Mouse (Mus musculus) MEL (cell line): ENCODE measurements around the gene Tbc1d9. TPM values are rescaled to one million over a fixed set of nuclear protein-coding genes. Genes with fewer than 3 reads are reported as not detected.

Experiments used
- DNase-seq: peaks from one replicate; pipeline ENCODE4 v3.0.0; 2011; ENCODE audit warnings: low read depth, low spot score
- H3K27ac ChIP-seq: 2 replicates; pipeline ENCODE4 v1.5.1; 2012; ENCODE audit warnings: low read depth, mild to moderate bottlenecking, control low read depth, low read length, moderate library complexity; ENCODE audit not compliant: control insufficient read depth
- H3K27me3 ChIP-seq, 2 experiments: fragments of 150-350 bp in 1 of 2; sonication (generic) in 1 of 2; 2 replicates each; pipeline ENCODE4 v1.6.1; 2012; ENCODE audit warnings: low read length in 2 of 2, mild to moderate bottlenecking in 2 of 2, improper control_type of control experiment in 1 of 2, moderate library complexity in 1 of 2; ENCODE audit not compliant: insufficient read depth in 2 of 2, control insufficient read depth in 1 of 2
- H3K36me3 ChIP-seq, 2 experiments: 2 replicates each; pipeline ENCODE4 v1.6.1; 2012 to 2014; ENCODE audit warnings: low read length in 2 of 2, improper control_type of control experiment in 1 of 2, inconsistent platforms in 1 of 2, mild to moderate bottlenecking in 1 of 2; ENCODE audit not compliant: insufficient read depth in 2 of 2, control insufficient read depth in 1 of 2
- H3K4me1 ChIP-seq, 2 experiments: fragments of 150-350 bp in 1 of 2; sonication (generic) in 1 of 2; 2 replicates each; pipeline ENCODE4 v1.6.1; 2012; ENCODE audit warnings: low read length in 2 of 2, improper control_type of control experiment in 1 of 2, mild to moderate bottlenecking in 1 of 2; ENCODE audit not compliant: insufficient read depth in 2 of 2, control insufficient read depth in 1 of 2
- H3K4me3 ChIP-seq, 2 experiments: fragments of 150-350 bp in 1 of 2; sonication (generic) in 1 of 2; 2 replicates each; pipeline ENCODE4 v1.5.1; 2012; ENCODE audit warnings: low read depth in 2 of 2, low read length in 2 of 2, mild to moderate bottlenecking in 2 of 2, moderate library complexity in 2 of 2, control low read depth in 1 of 2, improper control_type of control experiment in 1 of 2; ENCODE audit not compliant: control insufficient read depth in 1 of 2, insufficient read depth in 1 of 2
- H3K79me2 ChIP-seq: 2 replicates; pipeline ENCODE4 v1.6.1; 2012; ENCODE audit warnings: mild to moderate bottlenecking, low read length, moderate library complexity; ENCODE audit not compliant: control insufficient read depth, poor library complexity, insufficient read depth
- H3K9ac ChIP-seq: 2 replicates; pipeline ENCODE4 v1.6.1; 2012; ENCODE audit warnings: low read depth, mild to moderate bottlenecking, control low read depth, low read length, moderate library complexity; ENCODE audit not compliant: control insufficient read depth, poor library complexity, severe bottlenecking
- H3K9me3 ChIP-seq: fragments of 150-350 bp; sonication (generic); replicated peaks from 2 replicates; pipeline ENCODE4 v1.6.1; 2012; ENCODE audit warnings: mild to moderate bottlenecking, low read length, improper control_type of control experiment, moderate library complexity; ENCODE audit not compliant: insufficient read depth
- BHLHE40 ChIP-seq: IDR thresholded peaks from 2 replicates; pipeline ENCODE4 v1.6.1; 2012; ENCODE audit warnings: low read depth, mild to moderate bottlenecking, inconsistent platforms, low read length, improper control_type of control experiment, borderline replicate concordance
- CTCF ChIP-seq, 3 experiments: IDR thresholded peaks in 2 of 3; conservative IDR thresholded peaks in 1 of 3; 2 replicates each; pipeline ENCODE4 v1.5.1; 2011 to 2012; ENCODE audit warnings: low read length in 3 of 3, low read depth in 2 of 3, mild to moderate bottlenecking in 2 of 3, improper control_type of control experiment in 1 of 3, inconsistent platforms in 1 of 3, mixed read lengths in 1 of 3, moderate library complexity in 1 of 3; ENCODE audit not compliant: control insufficient read depth in 1 of 3, insufficient read depth in 1 of 3, poor library complexity in 1 of 3, severe bottlenecking in 1 of 3
- E2F4 ChIP-seq: IDR thresholded peaks from 2 replicates; pipeline ENCODE4 v1.6.1; 2011; ENCODE audit warnings: low read depth, low read length, improper control_type of control experiment, borderline replicate concordance
- GATA1 ChIP-seq: IDR thresholded peaks from 2 replicates; pipeline ENCODE4 v1.6.1; 2011; ENCODE audit warnings: low read depth, low read length, improper control_type of control experiment
- HCFC1 ChIP-seq: IDR thresholded peaks from 2 replicates; pipeline ENCODE4 v1.6.1; 2012; ENCODE audit warnings: low read depth, mild to moderate bottlenecking, inconsistent platforms, low read length, improper control_type of control experiment, moderate library complexity
- KAT2A ChIP-seq: conservative IDR thresholded peaks from 2 replicates; pipeline ENCODE4 v1.6.1; 2012; ENCODE audit warnings: low read depth, low read length, improper control_type of control experiment, inconsistent platforms
- MEF2A ChIP-seq: IDR thresholded peaks from 2 replicates; pipeline ENCODE4 v1.6.1; 2014; ENCODE audit warnings: low read depth, mild to moderate bottlenecking, inconsistent platforms, low read length, improper control_type of control experiment; ENCODE audit not compliant: poor library complexity, insufficient replicate concordance, severe bottlenecking; ENCODE audit errors: extremely low read depth
- MXI1 ChIP-seq: IDR thresholded peaks from 2 replicates; pipeline ENCODE4 v1.6.1; 2011; ENCODE audit warnings: mild to moderate bottlenecking, low read depth, low read length, improper control_type of control experiment
- MYB ChIP-seq: IDR thresholded peaks from 2 replicates; pipeline ENCODE4 v1.6.1; 2011; ENCODE audit warnings: mild to moderate bottlenecking, low read depth, low read length, improper control_type of control experiment
- MYC ChIP-seq: IDR thresholded peaks from 2 replicates; pipeline ENCODE4 v1.6.1; 2011; ENCODE audit warnings: low read depth, mild to moderate bottlenecking, low read length, improper control_type of control experiment, moderate library complexity
- NELFE ChIP-seq: IDR thresholded peaks from 2 replicates; pipeline ENCODE4 v1.6.1; 2011; ENCODE audit warnings: low read depth, low read length, improper control_type of control experiment
- POLR2A ChIP-seq, 2 experiments: IDR thresholded peaks; 2 replicates each; pipeline ENCODE4 v1.6.1; 2011 to 2012; ENCODE audit warnings: low read length in 2 of 2, mild to moderate bottlenecking in 2 of 2, control low read depth in 1 of 2, improper control_type of control experiment in 1 of 2, low read depth in 1 of 2, moderate library complexity in 1 of 2; ENCODE audit not compliant: control insufficient read depth in 1 of 2, insufficient read depth in 1 of 2, poor library complexity in 1 of 2
- POLR2AphosphoS2 ChIP-seq: IDR thresholded peaks from 2 replicates; pipeline ENCODE4 v1.6.1; 2011; ENCODE audit warnings: low read length, improper control_type of control experiment
- POLR2AphosphoS5 ChIP-seq: IDR thresholded peaks from 2 replicates; pipeline ENCODE4 v1.6.1; 2012; ENCODE audit warnings: low read depth, borderline replicate concordance, mild to moderate bottlenecking, inconsistent platforms, low read length, moderate library complexity, mixed read lengths
- RAD21 ChIP-seq: IDR thresholded peaks from 2 replicates; pipeline ENCODE4 v1.6.1; 2011; ENCODE audit warnings: mild to moderate bottlenecking, low read depth, low read length, improper control_type of control experiment
- SIN3A ChIP-seq: IDR thresholded peaks from 2 replicates; pipeline ENCODE4 v1.6.1; 2012; ENCODE audit warnings: low read length, improper control_type of control experiment, inconsistent platforms
- SMC3 ChIP-seq: IDR thresholded peaks from 2 replicates; pipeline ENCODE4 v1.6.1; 2011; ENCODE audit warnings: low read depth, low read length, improper control_type of control experiment
- UBTF ChIP-seq: IDR thresholded peaks from 2 replicates; pipeline ENCODE4 v1.6.1; 2012; ENCODE audit warnings: low read depth, mild to moderate bottlenecking, inconsistent platforms, low read length, improper control_type of control experiment, moderate library complexity, borderline replicate concordance; ENCODE audit not compliant: insufficient read depth
- ZMIZ1 ChIP-seq: IDR thresholded peaks from 2 replicates; pipeline ENCODE4 v1.6.1; 2012; ENCODE audit warnings: low read depth, mild to moderate bottlenecking, inconsistent platforms, low read length, improper control_type of control experiment, moderate library complexity
- polyA plus RNA-seq, 2 experiments: library from polyadenylated mRNA; stranded (reverse) in 1 of 2; unstranded in 1 of 2; fragments of >175 nt in 1 of 2; fragments of >200 nt in 1 of 2; gene quantifications; 2 replicates each; pipeline versions ENCODE4 v1.2.1 to v1.2.4; 2012; ENCODE audit warnings: low replicate concordance in 2 of 2, low read depth in 1 of 2; ENCODE audit not compliant: insufficient read length in 2 of 2, insufficient read depth in 1 of 2, missing spikeins in 1 of 2
- total RNA-seq: library from RNA; depleted of rRNA; stranded (reverse); fragments of 300-350 nt; gene quantifications from 2 replicates; pipeline ENCODE4 v1.2.3, GENCODE M21; 2012

Tbc1d9 gene
- total and polyA plus RNA-seq, 3 experiments: not detected

DNA sequence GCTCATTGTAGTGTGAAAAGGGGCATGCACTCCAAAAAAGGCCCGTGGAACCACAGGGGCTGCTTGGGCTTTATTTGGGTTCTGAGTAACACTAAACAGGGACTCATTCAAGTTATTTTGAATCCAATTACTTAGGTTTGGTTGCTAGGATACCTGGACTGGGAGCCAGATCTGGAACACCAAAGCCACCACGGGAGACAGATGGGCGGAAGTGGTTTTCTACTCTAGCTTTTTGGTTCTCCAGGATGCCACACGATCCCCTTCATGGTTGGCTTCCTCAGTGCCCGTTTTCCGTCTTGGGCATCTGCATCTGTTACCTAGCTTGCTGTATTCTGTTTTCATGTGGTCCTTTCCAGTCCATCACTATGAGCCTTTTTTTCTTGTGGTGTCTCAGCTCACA, 30.9 kb downstream of the Tbc1d9 start:
- Histone ChIP-seq H3K27ac (no peak overlapping the region), H3K79me2 (no peaks in the 10 kb centered on the region), H3K36me3 (no peaks in the 10 kb centered on the region), H3K27me3 (no peaks in the 10 kb centered on the region; a peak in 2 of 4 replicates), H3K9me3 (no peaks in the 10 kb centered on the region), H3K4me1 (no peaks in the 10 kb centered on the region)
- DNase-seq: no peak
- no peak for TF ChIP-seq GATA1
- no peak for TF ChIP-seq KAT2A
- no peak for TF ChIP-seq MXI1
- TF ChIP-seq, all 39 proteins: peak for 0
- H3K9ac ChIP-seq: no peak overlapping the region
- no peak overlapping the region for H3K4me3 ChIP-seq

DNA sequence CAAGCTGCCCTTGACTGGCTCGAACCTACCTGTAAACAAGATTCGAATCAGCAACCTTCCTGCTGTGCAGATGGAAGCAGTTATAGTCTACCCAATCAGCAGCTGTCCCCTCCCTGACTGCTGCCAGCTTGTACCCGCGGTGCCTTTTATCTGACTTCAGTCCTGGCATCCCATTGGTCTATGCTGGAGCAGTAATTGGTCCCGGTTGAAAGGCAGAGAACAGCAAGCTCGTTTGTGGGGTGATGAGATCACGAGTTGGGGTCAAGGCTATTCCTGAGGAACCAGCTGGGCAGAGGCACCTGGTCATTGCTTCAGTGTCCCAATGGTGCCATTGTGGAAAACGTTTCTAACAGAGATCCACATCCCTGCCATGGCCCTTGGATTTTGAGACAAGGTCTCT, 34.6 kb downstream of the Tbc1d9 start:
- H3K27ac ChIP-seq: no peak overlapping the region
- DNase-seq: no peak
- H3K79me2 ChIP-seq: no peaks in the 10 kb centered on the region
- H3K36me3 ChIP-seq: no peaks in the 10 kb centered on the region
- H3K27me3 ChIP-seq: no peaks in the 10 kb centered on the region; a peak in 1 of 4 replicates
- no peak overlapping the region for H3K4me3 ChIP-seq
- no peak overlapping the region for H3K9ac ChIP-seq
- TF ChIP-seq MEF2A: no peak
- no peak for TF ChIP-seq RAD21
- no peak for TF ChIP-seq HCFC1
- no peak for TF ChIP-seq BHLHE40
- TF ChIP-seq MYC: no peak
- no peak for TF ChIP-seq POLR2AphosphoS2
- TF ChIP-seq SIN3A: no peak
- no peak for TF ChIP-seq POLR2AphosphoS5
- TF ChIP-seq NELFE: no peak
- no peak for TF ChIP-seq UBTF
- no peak for TF ChIP-seq E2F4
- no peak for TF ChIP-seq MYB
- TF ChIP-seq ZMIZ1: no peak
- TF ChIP-seq KAT2A: no peak
- no peak for TF ChIP-seq CTCF (IDR thresholded peaks at IDR 0.05 in 2 of 3, conservative IDR thresholded peaks at IDR 0.05 in 1 of 3; ENCODE audit: control insufficient read depth in 1 of 3, insufficient read depth in 1 of 3, low read depth in 2 of 3, low read length in 3 of 3, poor library complexity in 1 of 3, severe bottlenecking in 1 of 3)
- TF ChIP-seq SMC3: no peak
- no peak for TF ChIP-seq POLR2A (IDR thresholded peaks at IDR 0.05; ENCODE audit: control insufficient read depth in 1 of 2, insufficient read depth in 1 of 2, low read depth in 1 of 2, low read length in 2 of 2, poor library complexity in 1 of 2)
- no peaks in the 10 kb centered on the region for H3K9me3 ChIP-seq
- H3K4me1 ChIP-seq: no peaks in the 10 kb centered on the region
